Mouse (Mus musculus) gastrocnemius, postnatal 14 days (tissue): ENCODE results near the gene Tmem117. TPM values are rescaled to one million over a fixed set of nuclear protein-coding genes. Genes with fewer than 3 reads are reported as not detected.

Source experiments
- DNase-seq: peaks from one replicate; pipeline ENCODE4 v3.0.0; 2021; ENCODE audit warnings: mixed read lengths
- intact Hi-C: fragments of 180-260 bp; cut with DNase I; formaldehyde crosslinking; loops from one replicate; pipeline ENCODE4 v1.15.1; 2025; ENCODE audit warnings: low total_unique reads
- total RNA-seq, 2 experiments: library from RNA; stranded (reverse); gene quantifications; 2 replicates each; pipeline ENCODE4 v1.2.3; 2021

The Tmem117 gene
- total RNA-seq, 2 experiments from 2014 or later = 26.8 to 30.0 TPM

DNA sequence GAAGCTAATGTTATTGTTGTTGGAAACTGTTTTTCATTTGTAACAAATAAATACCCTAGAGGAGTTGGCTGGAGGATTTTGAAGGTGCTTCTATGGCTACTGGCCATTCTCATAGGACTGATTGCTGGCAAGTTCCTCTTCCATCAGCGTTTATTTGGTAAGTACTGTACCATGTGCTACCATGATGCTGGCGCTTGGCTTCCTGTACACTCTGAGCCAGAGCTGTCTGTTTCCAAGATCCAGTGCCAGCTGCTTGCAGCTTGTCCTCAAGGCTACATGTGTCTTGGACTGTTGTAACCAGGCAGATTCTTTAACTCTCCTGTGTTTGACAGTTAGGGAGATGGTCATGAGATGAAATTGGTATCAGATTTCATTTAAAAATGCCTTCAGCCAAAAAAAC, 9.2 kb downstream of the Tmem117 start:
- no peak for DNase-seq
- intact Hi-C loops = no loop called here

DNA sequence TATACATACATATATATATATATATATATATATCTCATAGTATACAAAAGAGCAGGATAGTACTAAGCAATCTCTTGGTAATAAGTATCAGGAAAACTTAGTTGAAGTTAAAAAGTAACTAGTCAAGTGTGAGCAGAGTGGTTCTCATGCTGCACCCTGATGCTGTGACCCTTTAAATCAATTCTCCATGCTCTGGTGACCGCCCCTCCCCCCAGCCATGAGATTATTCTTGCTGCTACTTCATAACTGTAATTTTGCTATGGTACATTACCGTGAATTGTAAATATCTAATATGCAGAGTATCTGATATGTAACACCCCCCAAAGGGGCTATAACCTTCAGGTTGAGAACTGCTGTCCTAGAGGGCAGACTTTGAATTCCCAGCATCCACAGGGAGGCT, 10.1 kb downstream of the Tmem117 start:
- intact Hi-C loops = no loop called here
- no peak for DNase-seq

DNA sequence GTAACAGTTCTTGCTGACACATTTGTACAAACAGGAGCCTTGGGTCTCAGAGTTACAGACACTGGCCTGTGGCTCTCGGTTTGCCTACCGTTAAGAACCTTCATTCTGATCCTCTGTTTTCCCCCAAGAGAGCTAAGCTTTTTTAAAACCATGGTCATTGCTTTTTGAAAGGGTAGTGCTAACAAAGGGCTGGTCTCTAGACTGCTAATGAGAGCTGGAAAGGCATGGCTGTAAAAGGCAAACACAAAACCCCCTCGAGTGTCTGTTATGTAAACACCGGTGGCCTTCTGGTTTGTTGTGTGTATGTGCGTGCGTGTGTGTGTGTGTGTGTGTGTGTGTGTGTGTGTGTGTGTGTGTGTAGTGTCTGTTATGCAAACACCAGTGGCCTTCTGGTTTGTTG, 17.0 kb downstream of the Tmem117 start:
- DNase-seq = no peak
- intact Hi-C loops = no loop called here

DNA sequence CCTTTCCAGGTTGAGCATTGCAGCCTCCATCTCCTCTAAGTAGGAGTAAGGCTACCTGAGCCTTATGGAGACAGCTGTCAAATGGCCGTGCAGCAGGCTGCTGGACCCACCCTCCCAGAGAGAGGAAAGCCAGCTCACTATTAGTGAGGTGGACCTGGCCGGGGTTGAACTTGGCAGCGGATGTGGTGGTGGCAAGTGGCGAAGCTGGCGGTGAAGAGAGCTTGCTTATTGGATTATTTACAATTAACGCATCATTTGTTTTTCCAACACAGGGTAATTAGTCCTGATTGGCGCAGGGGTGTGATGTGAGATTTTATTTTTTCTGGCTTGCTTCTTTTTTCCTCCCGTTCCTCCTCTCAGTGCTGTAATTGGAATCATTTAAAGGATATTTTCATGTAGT, 19.4 kb downstream of the Tmem117 start:
- DNase-seq = no peak
- intact Hi-C loops = no loop called here

DNA sequence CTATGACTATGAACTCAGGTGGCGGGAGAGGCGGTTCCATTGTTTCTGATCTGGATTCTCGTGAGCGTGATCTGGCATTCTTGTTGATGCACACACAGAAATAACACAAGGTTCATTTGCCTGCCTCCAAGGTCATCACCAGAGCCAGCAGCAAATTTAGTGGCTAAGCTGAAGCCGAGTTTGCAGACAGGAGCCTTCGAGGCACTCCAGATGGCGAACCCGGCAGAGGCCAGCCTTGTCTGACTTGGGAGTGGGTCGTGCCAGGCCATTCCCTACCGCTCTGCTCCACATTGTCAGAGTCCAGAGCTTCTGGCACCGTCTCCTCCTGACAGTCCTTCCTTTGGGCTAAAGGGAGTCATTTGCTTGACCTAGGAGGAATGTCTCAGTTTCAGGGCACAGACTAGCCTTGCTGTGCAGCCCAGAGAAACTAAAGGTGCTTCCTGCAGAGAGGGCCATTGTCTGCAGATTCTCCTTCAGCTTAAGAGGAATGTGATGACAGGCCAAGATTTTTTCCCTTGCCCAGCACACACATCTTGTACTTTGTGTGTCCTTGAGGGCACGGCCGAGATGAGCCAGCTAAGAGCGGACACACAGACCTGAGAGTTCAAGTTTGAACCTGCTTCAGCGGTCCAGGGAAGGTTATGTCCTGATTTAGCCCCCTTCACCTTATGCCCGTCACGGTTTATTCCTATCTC, 20.2 kb downstream of the Tmem117 start:
- intact Hi-C loops = no loop called here
- no peak for DNase-seq

DNA sequence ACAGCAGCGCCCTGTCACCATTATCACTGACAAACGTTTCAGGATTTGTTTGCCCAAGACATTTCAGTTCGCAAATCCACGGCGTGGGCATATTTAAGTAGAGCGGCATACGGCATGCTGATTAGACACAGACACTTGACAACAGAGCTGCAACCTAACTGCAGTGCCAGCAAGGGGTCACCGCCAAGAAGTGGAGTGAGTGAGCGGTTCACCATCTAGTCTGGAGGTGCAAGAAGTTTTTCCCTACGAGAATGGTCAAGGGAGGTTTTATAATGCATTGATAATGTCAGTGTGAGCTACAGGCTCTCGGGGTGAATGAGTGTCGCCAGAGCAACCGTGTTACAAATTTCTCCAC, 20.7 kb downstream of the Tmem117 start:
- intact Hi-C loops = no loop called here
- no peak for DNase-seq

DNA sequence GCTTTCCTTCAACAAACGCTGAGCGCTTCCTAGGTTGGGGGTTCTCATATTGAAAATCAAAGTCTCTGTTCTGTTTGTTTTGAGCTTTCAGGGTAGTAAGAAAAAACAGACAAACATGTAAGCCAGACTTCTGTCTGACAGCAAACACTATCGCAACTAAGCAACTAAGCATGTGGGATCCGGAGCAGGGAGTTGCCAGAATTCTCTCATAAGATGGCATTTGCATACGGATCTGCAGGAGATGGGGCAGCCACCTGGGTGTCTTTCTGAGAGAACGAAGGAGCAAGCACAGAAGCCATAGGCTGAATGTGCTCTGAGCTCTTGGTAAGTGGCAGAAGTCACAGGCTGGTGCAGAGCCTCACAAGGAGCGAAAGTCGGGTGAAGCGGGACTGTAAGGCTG, 22.3 kb downstream of the Tmem117 start:
- intact Hi-C loops = no loop called here
- DNase-seq = no peak

DNA sequence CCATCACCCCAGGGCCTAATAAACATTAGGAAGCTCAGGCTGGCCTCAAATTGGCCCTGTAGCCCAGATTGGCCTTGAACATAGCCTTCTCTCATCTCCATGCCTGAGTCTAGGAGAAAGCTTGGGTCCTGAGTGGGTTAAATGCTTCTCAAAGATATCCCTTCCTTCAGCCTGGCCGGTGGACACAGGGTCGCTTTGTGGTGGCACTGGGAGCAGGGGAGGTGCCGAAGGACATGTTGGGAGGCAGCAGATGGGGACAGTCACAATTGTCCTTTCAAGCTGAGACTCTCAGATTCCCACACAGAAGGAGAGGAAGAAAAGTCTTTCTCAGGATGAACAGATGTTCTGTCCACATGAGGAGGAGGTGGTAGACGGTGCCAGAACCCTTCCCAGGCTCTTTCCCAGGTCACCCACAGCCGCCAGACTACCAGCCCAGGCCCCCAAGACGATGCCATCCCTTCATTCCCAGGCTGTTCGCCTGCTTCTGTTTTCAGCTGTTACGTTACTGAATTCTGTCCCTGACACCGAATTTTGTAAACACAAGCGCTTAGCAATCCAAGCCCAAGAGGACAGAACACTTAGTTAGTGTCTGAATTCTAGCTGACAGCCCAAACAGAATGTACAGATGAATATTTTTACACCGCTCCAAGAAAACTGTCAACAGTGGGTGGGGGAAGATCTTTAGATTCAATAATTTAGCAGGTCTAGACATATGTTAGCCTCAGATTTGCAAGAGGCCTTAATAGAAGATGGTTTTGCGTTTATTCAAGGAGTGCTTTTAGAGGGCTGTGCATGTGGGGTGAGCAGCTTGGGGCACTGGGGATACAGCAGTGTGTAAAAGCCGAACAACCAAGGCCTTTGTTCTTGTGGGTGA, 23.2 kb downstream of the Tmem117 start:
- DNase-seq = no peak
- intact Hi-C loops = no loop called here

DNA sequence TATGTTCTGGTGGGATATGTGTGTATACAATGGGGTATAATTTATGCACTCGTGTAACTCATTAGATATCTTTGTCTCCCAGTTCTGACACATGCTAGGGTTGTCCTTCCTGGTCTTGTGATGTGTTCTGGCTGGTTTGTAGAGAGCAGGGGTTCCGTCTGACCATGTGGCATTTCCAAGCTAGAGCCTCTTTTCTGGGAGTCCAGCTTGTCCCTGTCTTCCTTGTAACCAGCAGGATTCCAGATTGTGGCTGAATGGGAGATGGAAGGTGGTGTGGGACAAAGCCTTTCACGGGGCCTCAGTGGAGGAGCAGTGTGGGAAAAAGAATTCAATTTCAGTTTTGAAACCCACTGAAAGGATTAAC, 23.8 kb downstream of the Tmem117 start:
- intact Hi-C loops = no loop called here
- no peak for DNase-seq

DNA sequence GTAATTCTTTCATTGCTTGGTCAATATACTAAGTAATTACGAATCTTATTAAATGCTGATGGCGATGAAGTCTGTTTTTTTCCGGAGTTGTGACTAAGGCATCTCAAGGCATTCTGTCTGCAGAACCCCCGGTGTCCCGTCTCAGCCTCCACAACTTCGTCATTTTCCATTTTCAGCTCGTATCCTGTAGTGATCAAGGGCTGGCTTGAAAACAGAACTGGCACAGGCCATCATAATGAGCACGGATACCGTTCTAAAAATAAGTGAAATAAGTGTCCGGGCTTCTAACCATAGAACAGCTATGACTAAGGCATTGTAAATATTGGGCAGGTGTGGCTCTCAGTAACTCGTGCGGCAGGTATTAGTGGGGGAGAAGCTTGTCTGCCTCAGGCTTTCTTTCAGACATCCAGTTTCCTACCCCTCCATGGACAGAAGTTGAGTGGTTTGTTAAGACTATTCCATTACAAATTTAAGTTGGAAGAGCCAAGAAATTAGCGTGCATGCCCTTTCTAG, 26.8 kb downstream of the Tmem117 start:
- intact Hi-C loops = no loop called here
- no peak for DNase-seq

DNA sequence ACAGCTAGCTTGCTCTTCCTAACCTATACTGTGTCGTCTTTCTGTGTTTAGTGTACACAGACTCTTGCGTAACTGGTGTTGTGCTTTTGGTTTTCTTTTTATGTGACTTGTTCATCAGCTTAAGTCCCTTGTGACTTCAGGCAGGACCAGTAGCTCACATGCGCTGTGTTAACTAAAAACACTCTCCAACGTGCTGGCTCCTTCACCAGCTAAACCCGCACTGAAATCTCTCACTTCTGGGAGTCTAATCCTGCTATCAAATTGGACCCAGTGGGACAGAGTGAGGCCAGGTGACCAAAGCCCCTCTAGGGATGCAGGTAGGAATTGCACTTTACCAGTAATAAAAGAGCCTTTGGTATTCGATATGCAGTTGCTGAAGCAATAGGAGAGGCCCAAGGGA, 28.9 kb downstream of the Tmem117 start:
- DNase-seq = no peak
- intact Hi-C loops = no loop called here

DNA sequence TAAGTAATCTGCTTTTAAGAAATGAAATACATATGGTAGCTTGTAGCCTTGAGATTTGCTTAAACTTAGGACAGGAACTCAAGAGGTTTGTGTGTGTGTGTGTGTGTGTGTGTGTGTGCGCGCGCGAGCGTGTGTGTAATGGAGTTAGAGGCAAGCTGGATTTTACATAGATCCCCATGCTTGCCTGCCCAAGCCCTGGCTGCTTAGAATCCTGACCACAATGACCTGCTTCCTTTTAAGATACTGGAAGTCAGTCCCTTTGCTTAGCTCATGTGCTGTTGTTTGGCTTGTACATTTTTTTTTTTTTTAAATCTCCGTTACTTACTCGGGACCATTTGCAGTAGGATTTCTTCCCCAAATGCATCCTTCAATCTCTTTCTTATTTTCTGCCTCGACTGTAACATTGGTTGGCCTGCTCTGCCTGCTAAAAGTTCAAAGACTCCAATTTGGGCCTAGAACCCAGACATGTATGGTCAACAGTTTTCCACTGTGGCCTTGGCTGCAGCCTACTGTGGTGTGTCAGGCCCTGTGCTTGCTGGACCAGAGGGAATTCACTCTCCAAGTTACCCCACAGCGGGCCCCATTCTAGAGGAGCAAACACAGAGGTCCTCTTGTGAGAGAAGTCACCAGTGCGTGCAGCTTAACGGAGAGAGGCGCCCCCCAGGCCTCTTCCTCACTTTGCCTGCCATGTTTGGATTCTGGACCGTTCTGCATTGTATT, 29.5 kb downstream of the Tmem117 start:
- DNase-seq = no peak
- intact Hi-C loops = no loop called here

DNA sequence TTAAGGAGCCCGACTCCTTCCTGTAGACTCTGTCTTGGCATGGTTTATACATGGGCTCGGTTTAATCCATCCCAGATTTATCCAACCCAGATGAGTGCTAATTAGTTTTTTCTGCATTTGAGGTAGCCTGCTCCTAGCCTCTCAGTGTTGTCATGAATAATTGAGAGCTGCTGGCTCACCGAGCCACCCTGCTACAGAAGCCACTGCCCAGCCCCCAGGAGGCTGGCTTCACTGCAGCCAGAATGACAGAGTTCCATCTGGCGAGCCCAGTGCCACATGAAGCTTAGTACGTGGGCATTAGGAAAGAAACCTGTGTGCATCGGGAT, 30.0 kb downstream of the Tmem117 start:
- no peak for DNase-seq
- intact Hi-C loops = no loop called here

DNA sequence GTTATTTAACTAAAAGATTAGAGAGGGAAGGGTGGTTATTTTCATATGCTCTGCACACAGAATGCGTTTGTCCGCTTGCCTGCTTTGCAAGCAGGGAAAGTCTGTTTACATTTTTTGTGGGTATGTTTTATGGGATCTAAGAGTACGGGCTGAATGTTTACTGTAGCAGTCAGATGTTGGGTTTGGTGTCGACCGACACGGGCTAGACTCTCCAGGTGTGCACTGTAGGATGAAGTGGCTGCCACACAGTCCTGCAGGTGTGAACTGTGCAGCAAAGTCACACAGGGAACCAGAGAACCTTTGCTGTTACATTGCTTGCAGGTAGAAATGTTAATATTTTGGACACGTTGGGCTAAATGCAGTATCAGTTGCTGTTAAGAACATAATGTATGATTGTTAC, 31.9 kb downstream of the Tmem117 start:
- intact Hi-C loops = loop anchor here (5.0 kb wide), 1 partner anchor 109 kb away; no protein-coding TSS in a partner anchor

DNA sequence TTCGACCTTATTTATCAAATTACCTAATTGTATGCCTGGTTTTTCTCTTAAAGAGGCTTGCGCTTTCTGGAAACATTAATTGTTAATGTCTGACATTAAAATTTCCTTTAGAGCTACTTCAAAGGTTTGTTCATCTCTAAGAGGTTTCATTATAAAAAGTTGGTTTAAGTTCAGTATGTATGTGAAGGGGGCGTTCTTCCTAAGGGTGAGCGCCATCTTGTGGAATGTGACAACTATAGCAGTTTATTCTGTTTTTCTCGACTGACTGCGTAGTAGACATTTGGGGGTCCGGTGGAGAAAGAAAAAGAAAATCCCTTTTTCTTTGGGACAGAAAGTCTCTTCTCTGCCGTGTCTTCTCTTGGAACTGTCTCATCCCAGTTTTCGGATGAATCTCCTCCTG, 32.4 kb downstream of the Tmem117 start:
- intact Hi-C loops = loop anchor here (5.0 kb wide), 1 partner anchor 109 kb away; no protein-coding TSS in a partner anchor
- no peak for DNase-seq

More for the DNA sequence above, 31.9 kb downstream of the Tmem117 start:
- DNase-seq = no peak

DNA sequence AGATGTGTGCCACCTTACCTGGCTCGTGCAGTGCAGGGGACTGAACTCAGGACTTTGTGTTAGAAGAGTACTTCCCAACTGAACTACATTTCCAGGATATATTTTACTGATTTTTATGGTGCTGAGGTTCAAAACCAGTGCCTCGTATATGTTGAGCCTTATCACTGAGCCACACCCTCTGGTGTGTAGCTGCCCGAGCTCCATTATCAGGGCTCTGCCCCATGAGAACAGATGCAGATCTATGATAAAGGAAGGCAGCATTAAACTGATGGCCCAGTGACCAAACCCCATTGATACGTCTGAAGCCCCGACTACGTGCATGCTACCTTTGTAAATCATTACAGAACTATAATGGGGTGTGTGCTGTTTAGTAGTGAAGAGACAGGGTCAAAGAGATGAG, 35.6 kb downstream of the Tmem117 start:
- intact Hi-C loops = loop anchor here (5.0 kb wide), 1 partner anchor 112 kb away; no protein-coding TSS in a partner anchor
- DNase-seq = no peak

DNA sequence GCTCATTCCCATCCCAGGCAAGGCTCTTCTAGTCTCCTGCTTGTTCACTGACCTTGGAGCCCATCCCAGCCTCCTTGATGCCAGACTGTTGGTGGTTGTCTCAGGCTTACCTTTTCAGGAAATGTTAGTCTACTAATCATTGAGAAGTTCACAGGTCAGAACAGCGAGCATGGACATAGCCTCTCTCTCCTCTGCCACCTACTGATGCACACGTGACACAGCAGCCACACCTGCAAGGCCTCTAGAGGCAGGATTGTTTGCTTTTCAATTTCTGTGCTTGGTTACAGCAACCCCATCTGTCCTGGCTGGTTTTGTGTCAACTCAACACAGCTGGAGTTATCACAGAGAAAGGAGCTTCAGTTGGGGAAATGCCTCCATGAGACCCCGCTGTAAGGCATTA, 52.1 kb downstream of the Tmem117 start:
- intact Hi-C loops = no loop called here
- DNase-seq = no peak

DNA sequence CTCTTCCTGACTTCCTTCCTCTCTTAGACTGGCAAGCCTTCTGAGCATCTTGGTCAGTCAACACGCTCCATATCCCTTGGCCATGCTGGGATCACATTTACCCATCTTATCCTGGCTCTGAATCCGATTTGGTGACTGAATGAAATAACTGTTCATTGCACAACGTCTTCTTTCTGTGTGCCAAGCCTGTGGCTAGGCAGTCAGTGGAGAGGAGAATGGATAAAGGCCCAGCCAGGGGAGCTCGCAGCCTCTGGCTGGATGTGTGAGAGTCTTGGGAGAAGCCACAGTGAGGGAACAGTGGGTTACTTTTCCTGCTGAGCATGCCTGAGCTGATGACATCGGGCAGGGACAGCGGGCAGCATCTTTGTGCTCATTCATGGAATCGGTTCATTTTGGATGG, 55.2 kb downstream of the Tmem117 start:
- intact Hi-C loops = no loop called here
- DNase-seq = no peak

DNA sequence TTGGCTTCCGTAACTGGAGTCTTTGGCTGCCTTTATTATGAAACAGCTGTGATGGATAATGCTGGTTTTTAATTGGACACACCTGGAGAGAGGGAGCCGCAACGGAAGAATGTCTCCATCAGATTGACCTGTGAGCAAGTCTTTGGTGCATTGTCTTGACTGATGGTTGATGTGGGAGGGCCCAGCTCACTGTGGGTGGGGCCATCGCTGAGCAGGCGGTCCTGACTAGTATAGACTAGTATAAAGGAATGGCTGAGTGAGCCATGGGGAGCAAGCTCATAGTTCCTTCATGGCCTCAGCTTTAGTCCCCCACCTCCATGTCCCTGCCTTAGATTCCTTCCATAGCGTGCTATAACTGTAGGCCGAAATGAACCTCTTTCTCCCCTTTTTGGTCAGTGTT, 58.1 kb downstream of the Tmem117 start:
- no peak for DNase-seq
- intact Hi-C loops = no loop called here

DNA sequence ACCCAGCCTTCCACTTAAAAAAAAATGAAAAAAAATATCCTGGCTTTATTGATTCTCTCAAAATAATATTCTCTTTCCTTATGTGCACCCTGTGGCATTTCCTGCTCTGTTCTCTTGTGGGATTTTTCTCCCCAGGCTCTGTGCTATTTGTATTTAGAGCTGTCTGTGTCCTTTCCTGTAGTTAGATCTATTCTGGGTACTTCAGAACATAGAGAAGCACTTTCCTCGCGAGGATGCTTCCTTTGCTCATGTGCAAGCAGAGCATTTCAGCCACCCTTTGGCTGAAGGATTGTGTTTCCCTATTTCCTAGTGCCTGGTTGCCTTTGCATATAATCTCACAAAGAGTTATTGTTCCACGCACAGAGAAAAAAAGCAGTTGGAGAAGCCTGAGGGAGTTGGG, 58.6 kb downstream of the Tmem117 start:
- intact Hi-C loops = no loop called here
- no peak for DNase-seq
